Mouse (Mus musculus) ES-E14 (cell line): Measurements from ENCODE around the gene Rab23.

Source experiments
- CHD2 ChIP-seq: IDR thresholded peaks from 2 replicates; pipeline ENCODE4 v1.6.1; 2014; ENCODE audit warnings: mild to moderate bottlenecking, low read depth, low read length, inconsistent platforms
- ZC3H11A ChIP-seq: IDR thresholded peaks from 2 replicates; pipeline ENCODE4 v1.6.1; 2012; ENCODE audit warnings: low read depth, mild to moderate bottlenecking, inconsistent platforms, low read length, borderline replicate concordance

DNA sequence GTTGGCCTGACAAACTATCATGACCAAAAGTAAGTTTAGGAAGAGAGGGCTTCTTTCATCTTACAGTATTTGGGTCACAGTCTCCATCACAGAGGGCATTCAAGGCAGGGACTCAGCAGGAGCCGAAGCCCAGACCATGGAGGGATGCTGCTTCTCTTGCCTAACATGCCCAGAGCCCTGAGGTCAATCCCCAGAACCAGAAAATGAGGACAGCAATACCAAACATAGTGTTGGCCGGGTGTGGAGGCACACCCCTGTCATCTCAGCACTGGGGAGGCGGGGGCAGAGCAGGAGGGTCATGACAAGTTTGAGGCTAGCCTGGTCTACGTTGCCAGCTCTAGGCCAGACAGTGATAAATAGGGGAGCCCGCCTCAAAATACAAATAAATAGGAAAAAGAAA, 5.4 kb downstream of the Rab23 start:
- TF ChIP-seq ZC3H11A, result no peak
- no peak for TF ChIP-seq CHD2
